Comparison of ENCODE assay signal across 8 mouse cellular contexts in genomic region chr13:96431595-96432156, GRCm38 (mm10). TPM values are rescaled to one million over a fixed set of nuclear protein-coding genes. Genes with fewer than 3 reads are reported as not detected.
DNase-seq lines count a peak whose midpoint lies in the region; ATAC-seq and TF ChIP-seq lines count a peak whose summit lies in the region.

No protein-coding gene starts in this region.

- peak; percentile 78 for ATAC-seq in hindbrain, postnatal 0 days
- ATAC-seq in megakaryocyte, adult 5-6 weeks (ENCODE audit: poor library complexity, severe bottlenecking), result peak; percentile 88

- H3K27me3 ChIP-seq in hindbrain, postnatal 0 days (ENCODE audit: insufficient read depth, low read length), result no peaks in the 10 kb centered on the region

- no peak overlapping the region for H3K4me3 ChIP-seq in hindbrain, postnatal 0 days (ENCODE audit: low read length)

- no peaks in the 10 kb centered on the region for H3K36me3 ChIP-seq in hindbrain, postnatal 0 days (ENCODE audit: insufficient read depth, low read length)

- no peak overlapping the region for H3K4me2 ChIP-seq in hindbrain, postnatal 0 days (ENCODE audit: low read depth, low read length)

- no peak overlapping the region for H3K27ac ChIP-seq in hindbrain, postnatal 0 days

- H3K9me3 ChIP-seq in hindbrain, postnatal 0 days (ENCODE audit: low read length), result no peaks in the 10 kb centered on the region

- no peak overlapping the region for H3K9ac ChIP-seq in hindbrain, postnatal 0 days (replicated peaks; ENCODE audit: low read length)

- 43% methylated on average over 12 of the region's 12 CpGs for WGBS in hindbrain, postnatal 0 days

- H3K4me1 ChIP-seq in hindbrain, postnatal 0 days (ENCODE audit: insufficient read depth, low read length), result no peaks in the 10 kb centered on the region

- peak; percentile 96 for TF ChIP-seq CTCF in hindbrain, postnatal 0 days (IDR thresholded peaks at IDR 0.05; ENCODE audit: low read depth)

- DNase-seq in WW6 (ENCODE audit: low read depth, low spot score), result peak; percentile 39
- DNase-seq in cerebellum, postnatal 4 days (ENCODE audit: low spot score in 2 of 2), result peak; percentile 89
- peak; percentile 71 to 80 for DNase-seq in gastrocnemius, adult 8-10 months (ENCODE audit: low spot score in 2 of 2)
- peak; percentile 94 for DNase-seq in hindbrain, postnatal 0 days (ENCODE audit: low spot score)
- DNase-seq in left cerebral cortex, adult 18-20 months (ENCODE audit: low spot score in 2 of 2), result peak; percentile 87 to 92
- DNase-seq in right cerebral cortex, adult 18-20 months, result peak; percentile 84
- DNase-seq in urinary bladder, adult 2 months (ENCODE audit: low spot score), result peak; percentile 85

RNA-seq across cellular contexts. Expression of gene Ankdd1b, which starts 39.3 kb away (rescaled TPM):
- under 1 TPM in 2 of 4 experiments, not detected in 2; 0.17 to 0.20 TPM for total RNA-seq in gastrocnemius, adult 8-10 months (2022)
- not detected in 2 replicates for total RNA-seq in hindbrain, postnatal 0 days (2014; rRNA removed)
- polyA plus RNA-seq in hindbrain, postnatal 0 days (2015; fragmentation: Nextera tagmentation; extraction: Ambion mirVana), result 0.23 and 0.35 TPM in 2 replicates
- total RNA-seq in left cerebral cortex, adult 18-20 months (2021), result under 1 TPM in 1 of 2 experiments, not detected in 1; 0.61 TPM
- total RNA-seq in megakaryocyte, adult 5-6 weeks (2015), result not detected in 2 replicates
- 0.18 TPM in 1 of 2 replicates, not detected in the other for total RNA-seq in megakaryocyte, adult 5-6 weeks (2017)
- 1.7 and 2.3 TPM in 2 replicates for polyA plus RNA-seq in urinary bladder, adult 2 months (2012; rRNA removed)

RNA-seq across cellular contexts. Expression of gene Poc5, which starts 43.6 kb away (rescaled TPM):
- 1 to 10 TPM; 5.3 to 6.9 (median 6.1) TPM for total RNA-seq in gastrocnemius, adult 8-10 months (2022)
- total RNA-seq in hindbrain, postnatal 0 days (2014; rRNA removed), result 21.7 and 26.1 TPM in 2 replicates
- 16.7 and 19.0 TPM in 2 replicates for polyA plus RNA-seq in hindbrain, postnatal 0 days (2015; fragmentation: Nextera tagmentation; extraction: Ambion mirVana)
- total RNA-seq in left cerebral cortex, adult 18-20 months (2021), result 10 to 100 TPM; 35.6 to 36.5 TPM
- total RNA-seq in megakaryocyte, adult 5-6 weeks (2015), result 10.5 and 15.6 TPM in 2 replicates
- total RNA-seq in megakaryocyte, adult 5-6 weeks (2017), result 11.4 and 11.7 TPM in 2 replicates
- 7.0 and 9.8 TPM in 2 replicates for polyA plus RNA-seq in urinary bladder, adult 2 months (2012; rRNA removed)

RNA-seq across cellular contexts. Expression of gene Gm17622, which starts 58.9 kb away (rescaled TPM):
- total RNA-seq in gastrocnemius, adult 8-10 months (2022), result not detected
- not detected in 2 replicates for total RNA-seq in hindbrain, postnatal 0 days (2014; rRNA removed)
- not detected in 2 replicates for polyA plus RNA-seq in hindbrain, postnatal 0 days (2015; fragmentation: Nextera tagmentation; extraction: Ambion mirVana)
- not detected for total RNA-seq in left cerebral cortex, adult 18-20 months (2021)
- not detected in 2 replicates for total RNA-seq in megakaryocyte, adult 5-6 weeks (2015)
- not detected in 2 replicates for total RNA-seq in megakaryocyte, adult 5-6 weeks (2017)
- polyA plus RNA-seq in urinary bladder, adult 2 months (2012; rRNA removed), result not detected in 2 replicates

Comparison
In these comparisons a context has a peak if more than half of its experiments do, and no peak if none do; other contexts are left out.
1. DNase-seq: peak in every context shown above with its lines; median percentile 94 in hindbrain, postnatal 0 days; 90 in left cerebral cortex, adult 18-20 months; 89 in cerebellum, postnatal 4 days; 85 in urinary bladder, adult 2 months; 84 in right cerebral cortex, adult 18-20 months; 76 in gastrocnemius, adult 8-10 months; 39 in WW6.